Mouse (Mus musculus) limb, embryonic 10.5 days (tissue): ENCODE measurements around the gene Fryl. TPM values are rescaled to one million over a fixed set of nuclear protein-coding genes. Genes with fewer than 3 reads are reported as not detected.
A peak's percentile ranks its signal among the peaks of the same experiment; 100 is the strongest.

Experiments
- DNase-seq: peaks from one replicate; pipeline ENCODE4 v3.0.0-alpha.2; 2017; ENCODE audit warnings: low spot score
- H3K27ac ChIP-seq: fragments of 300-500 bp; sonication (generic); 2 replicates; pipeline ENCODE4 v1.5.1; 2016; ENCODE audit warnings: mild to moderate bottlenecking
- H3K27me3 ChIP-seq: fragments of 300-500 bp; sonication (generic); 2 replicates; pipeline ENCODE4 v1.6.1; 2016; ENCODE audit warnings: low read depth, mild to moderate bottlenecking; ENCODE audit not compliant: poor library complexity, severe bottlenecking
- H3K36me3 ChIP-seq: fragments of 300-500 bp; sonication (generic); 2 replicates; pipeline ENCODE4 v1.6.1; 2016; ENCODE audit warnings: mild to moderate bottlenecking, moderate library complexity
- H3K4me1 ChIP-seq: fragments of 300-500 bp; sonication (generic); 2 replicates; pipeline ENCODE4 v1.6.1; 2016
- H3K4me3 ChIP-seq: fragments of 300-500 bp; sonication (generic); 2 replicates; pipeline ENCODE4 v1.5.1; 2016; ENCODE audit warnings: mild to moderate bottlenecking, moderate library complexity
- H3K9me3 ChIP-seq: fragments of 300-500 bp; sonication (generic); replicated peaks from 2 replicates; pipeline ENCODE4 v1.6.1; 2016; ENCODE audit warnings: mild to moderate bottlenecking
- WGBS: fragments of 180-500 bp; shearing (Covaris S2); methylation state at CpG from one replicate; pipeline ENCODE4 v1.1.7; 2016; 5-methylcytosine and 5-hydroxymethylcytosine counted together
- polyA plus RNA-seq: library from polyadenylated mRNA; unstranded; fragments of >200 nt; fragmentation: Nextera tagmentation; extraction: Ambion mirVana; gene quantifications from 2 replicates; pipeline ENCODE4 v1.2.1, GENCODE M21; 2016

Gene Fryl
- polyA plus RNA-seq, 1 experiment from 2014 or later: 22.6 TPM

DNA sequence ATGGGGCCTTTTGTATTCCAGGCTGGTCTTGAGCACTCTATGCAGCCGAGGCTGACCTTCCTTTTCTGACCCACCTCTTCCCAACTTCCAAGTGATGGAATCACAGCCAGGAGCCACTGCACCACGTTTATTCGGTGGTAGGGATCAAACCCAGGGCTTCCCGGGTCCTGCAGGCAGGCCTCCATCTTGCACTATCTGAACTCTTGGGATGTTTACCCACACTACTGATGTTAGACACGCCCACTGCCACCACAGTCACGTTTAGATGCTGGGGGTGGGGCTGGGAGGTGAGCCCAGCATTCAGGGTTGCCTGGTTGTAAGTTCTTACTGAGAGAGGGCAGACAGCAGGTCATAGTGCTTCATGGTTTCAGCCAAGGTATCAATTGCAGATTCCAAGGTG lies 189.5 kb downstream of the Fryl start:
- WGBS: 53% methylated on average over 6 of the region's 6 CpGs
- Histone ChIP-seq H3K36me3 (peaks cover 58% of the 10 kb centered on the region), H3K9me3 (no peaks in the 10 kb centered on the region), H3K4me3 (no peak overlapping the region), H3K27ac (no peak overlapping the region), H3K4me1 (peaks cover 6% of the 10 kb centered on the region), H3K27me3 (no peaks in the 10 kb centered on the region)
- no peak for DNase-seq

DNA sequence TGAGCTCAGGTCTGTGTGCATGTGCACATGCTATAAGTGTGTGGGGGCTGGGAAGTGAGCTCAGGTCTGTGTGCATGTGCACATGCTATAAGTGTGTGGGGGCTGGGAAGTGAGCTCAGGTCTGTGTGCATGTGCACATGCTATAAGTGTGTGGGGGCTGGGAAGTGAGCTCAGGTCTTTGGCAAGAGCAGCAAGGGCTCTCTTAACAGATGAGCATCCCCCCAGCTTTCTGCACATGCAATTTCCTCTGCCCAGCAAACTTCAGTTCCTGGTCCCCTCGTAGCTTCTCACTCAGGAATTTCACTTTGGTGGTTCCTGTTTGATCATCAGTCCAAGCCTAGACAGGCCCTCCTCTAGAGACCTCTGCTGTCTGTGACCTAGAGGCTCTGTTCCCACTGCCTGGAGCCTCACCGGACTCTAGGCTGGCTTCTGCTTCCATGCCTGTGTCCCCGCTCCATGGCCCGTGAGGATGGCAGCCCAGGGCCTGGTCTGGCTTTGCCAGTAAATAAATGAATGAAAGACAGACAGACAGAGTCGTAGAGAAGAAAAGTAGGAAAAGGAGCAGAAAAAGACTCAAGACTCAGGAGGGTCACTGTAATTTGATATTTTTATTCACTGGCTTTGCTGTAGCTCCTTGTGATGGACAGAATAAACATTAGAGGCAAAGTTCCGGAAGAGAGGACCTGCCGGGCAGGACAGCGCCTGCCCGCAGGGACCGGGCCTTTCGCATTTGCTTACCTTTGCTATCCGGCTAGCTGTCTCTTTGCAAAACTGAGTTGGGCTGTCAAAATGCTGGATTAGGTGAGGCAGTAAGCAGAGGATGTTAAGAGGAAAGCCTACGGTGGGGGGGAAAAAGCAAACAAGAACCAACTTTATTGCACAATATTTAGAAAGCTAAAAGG lies 192.4 kb downstream of the Fryl start:
- Histone ChIP-seq H3K9me3 (no peaks in the 10 kb centered on the region), H3K27ac (0 out of 2 replicates have a peak overlapping the region, but pooled peaks have one; percentile 26), H3K4me1 (peaks cover 10% of the 10 kb centered on the region), H3K36me3 (peaks cover 60% of the 10 kb centered on the region), H3K27me3 (no peaks in the 10 kb centered on the region), H3K4me3 (no peak overlapping the region)
- WGBS: 80% methylated on average over 13 of the region's 13 CpGs
- no peak for DNase-seq

DNA sequence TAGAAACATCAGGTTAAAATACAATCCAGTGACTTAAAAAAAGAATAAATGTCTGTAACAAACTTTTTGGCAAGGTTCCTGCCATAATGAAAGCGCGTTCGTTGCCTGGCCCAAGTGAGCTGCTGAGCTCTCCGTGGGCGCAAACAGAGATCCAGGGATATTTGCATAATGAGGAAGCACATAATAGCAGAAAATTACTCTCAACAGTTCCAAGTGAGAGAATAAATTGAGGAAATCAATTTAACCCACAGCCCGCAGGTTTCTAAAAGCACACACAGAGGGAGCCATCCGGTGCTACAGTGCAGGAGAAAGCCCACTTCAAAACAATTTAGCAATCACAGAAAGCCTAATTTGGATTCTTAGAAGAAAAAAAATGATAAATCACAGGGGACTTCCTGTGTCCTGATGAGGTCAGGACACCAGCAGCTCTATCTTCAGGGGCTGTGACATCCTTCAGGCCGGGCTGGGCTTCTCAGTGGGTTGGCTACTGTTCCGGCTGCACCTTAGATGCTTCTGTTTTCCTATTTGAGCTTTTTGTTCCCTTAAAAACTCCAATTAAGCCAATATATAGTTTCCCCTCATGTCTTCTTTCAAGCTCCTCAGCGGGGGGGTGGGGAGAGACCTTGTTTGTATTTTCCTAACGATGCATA lies 194.8 kb downstream of the Fryl start:
- peaks cover 52% of the 10 kb centered on the region for H3K36me3 ChIP-seq
- no peak overlapping the region for H3K4me3 ChIP-seq
- no peak for DNase-seq
- H3K4me1 ChIP-seq: peaks cover 10% of the 10 kb centered on the region
- no peaks in the 10 kb centered on the region for H3K27me3 ChIP-seq
- no peak overlapping the region for H3K27ac ChIP-seq
- no peaks in the 10 kb centered on the region for H3K9me3 ChIP-seq
- 81% methylated on average over 11 of the region's 11 CpGs for WGBS

DNA sequence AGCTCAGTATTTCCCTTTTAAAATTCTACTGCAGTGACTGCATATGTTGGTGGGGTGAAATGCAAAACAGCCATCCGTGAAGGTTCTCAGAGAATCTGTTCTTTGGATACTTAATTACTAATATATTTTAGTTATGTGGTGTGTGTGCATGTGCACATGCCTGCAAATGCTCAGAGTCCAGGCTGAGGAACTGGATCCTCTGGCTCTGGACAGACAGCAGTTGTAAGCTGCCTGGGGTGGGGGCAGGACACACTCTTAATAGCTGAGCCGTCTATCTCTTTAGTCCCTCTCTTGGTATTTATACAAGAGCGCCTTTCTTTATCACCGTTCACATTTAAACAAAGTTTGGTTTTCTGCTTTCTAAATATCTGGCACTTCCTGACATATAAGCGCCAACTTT lies 199.5 kb downstream of the Fryl start:
- Histone ChIP-seq H3K9me3 (no peaks in the 10 kb centered on the region), H3K4me3 (no peak overlapping the region), H3K4me1 (peaks cover 3% of the 10 kb centered on the region; the same call in 1 of the 2 replicates), H3K36me3 (peaks cover 71% of the 10 kb centered on the region), H3K27ac (no peak overlapping the region), H3K27me3 (no peaks in the 10 kb centered on the region)
- no peak for DNase-seq
- 96% methylated on average over 5 of the region's 5 CpGs for WGBS

DNA sequence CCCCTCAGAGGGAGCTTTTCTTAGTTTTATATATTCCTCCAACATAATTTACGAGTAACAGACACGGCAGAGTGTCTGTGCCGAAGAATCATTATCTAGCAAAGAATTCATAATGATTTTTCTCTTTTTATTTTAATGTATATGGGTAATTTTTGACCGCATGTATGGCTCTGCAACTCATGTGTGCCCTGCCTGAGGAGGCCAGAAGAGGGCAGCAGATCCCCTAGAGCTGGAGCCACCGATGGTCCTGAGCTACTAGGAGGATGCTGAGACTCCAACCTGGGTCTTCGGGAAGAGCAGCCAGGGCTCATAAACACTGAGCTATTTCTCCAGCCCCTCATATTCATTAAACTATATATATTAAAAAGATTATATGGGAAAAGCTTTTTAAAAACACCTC lies 200.0 kb downstream of the Fryl start:
- no peaks in the 10 kb centered on the region for H3K27me3 ChIP-seq
- H3K27ac ChIP-seq: no peak overlapping the region
- no peak overlapping the region for H3K4me3 ChIP-seq
- no peak for DNase-seq
- WGBS: 93% methylated on average over 6 of the region's 6 CpGs
- H3K9me3 ChIP-seq: no peaks in the 10 kb centered on the region
- peaks cover 76% of the 10 kb centered on the region for H3K36me3 ChIP-seq
- H3K4me1 ChIP-seq: no peaks in the 10 kb centered on the region; the same call in 1 of the 2 replicates

DNA sequence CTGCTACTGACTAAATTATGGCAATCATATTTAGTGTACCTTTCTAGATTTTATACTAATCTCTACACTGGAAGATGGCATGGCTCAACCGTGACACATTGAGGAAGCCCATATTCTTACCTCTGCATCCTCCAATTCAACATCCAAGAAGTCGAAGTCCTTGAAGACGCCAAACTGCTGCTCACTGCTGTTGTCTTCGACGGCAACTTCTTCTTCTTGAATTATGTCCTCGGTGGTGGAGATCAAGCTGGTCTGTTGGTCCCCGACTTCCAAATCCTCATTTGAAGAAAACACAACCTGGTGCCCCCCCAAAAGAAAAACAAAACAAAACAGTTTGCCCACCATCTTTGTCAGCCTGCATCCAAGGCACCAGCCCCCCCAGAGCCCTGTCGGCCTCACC lies 202.5 kb downstream of the Fryl start:
- Histone ChIP-seq H3K36me3 (peaks cover 92% of the 10 kb centered on the region), H3K27me3 (no peaks in the 10 kb centered on the region), H3K9me3 (no peaks in the 10 kb centered on the region), H3K4me3 (no peak overlapping the region), H3K27ac (no peak overlapping the region), H3K4me1 (no peaks in the 10 kb centered on the region; the same call in 1 of the 2 replicates)
- 94% methylated on average over 8 of the region's 8 CpGs for WGBS
- DNase-seq: no peak

DNA sequence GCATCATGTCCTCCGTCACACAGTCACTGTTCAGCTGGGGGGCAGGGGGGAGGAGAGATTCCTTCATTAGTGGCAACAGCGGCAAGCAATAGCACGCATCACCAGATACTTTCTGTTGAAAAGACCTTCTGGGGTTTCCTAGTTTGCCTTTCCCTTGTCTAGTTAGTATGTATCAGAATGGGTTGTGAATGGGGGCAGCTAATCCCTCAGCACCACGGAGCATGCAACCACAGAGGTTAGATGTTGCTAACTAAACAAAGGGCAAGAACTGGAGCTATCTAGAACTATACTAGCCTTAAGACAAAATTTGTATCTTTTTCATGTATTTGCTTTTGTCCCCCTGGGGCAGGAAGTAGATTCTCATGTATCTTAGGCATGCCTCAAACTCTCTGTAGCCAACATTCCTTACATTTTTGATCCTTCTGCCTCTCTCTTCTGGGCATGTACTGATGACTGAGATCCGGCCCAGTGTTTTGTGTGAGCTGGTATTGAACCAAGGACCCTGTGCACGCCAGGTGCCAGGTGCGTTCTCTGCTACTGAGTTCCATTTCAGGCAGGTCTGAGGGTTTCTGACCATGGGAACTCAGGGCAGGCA lies 208.7 kb downstream of the Fryl start:
- Histone ChIP-seq H3K9me3 (no peaks in the 10 kb centered on the region), H3K4me3 (no peak overlapping the region), H3K4me1 (no peaks in the 10 kb centered on the region), H3K27ac (no peak overlapping the region), H3K27me3 (no peaks in the 10 kb centered on the region), H3K36me3 (peaks cover 91% of the 10 kb centered on the region)
- 85% methylated on average over 7 of the region's 7 CpGs for WGBS
- no peak for DNase-seq

DNA sequence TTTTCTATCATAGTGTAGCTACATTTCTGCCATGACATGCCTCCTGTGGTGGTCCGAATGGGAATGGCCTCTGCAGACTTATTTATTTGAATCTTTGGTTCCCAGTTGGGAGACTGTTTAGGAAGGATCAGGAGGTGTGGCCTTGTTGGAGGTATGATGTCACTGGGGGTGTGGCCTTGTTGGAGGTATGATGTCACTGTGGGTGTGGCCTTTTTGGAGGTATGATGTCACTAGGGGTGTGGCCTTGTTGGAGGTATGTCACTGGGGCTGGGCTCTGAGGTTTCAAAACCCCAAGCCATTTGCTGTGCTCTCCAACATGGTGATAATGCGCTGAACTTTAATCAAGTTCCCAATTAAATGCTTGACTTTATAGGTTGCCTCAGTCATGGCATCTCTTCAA lies 212.4 kb downstream of the Fryl start:
- H3K36me3 ChIP-seq: peaks cover 63% of the 10 kb centered on the region
- H3K9me3 ChIP-seq: no peaks in the 10 kb centered on the region
- H3K27ac ChIP-seq: no peak overlapping the region
- no peak for DNase-seq
- no peak overlapping the region for H3K4me3 ChIP-seq
- WGBS: 97% methylated on average over 2 of the region's 2 CpGs
- H3K27me3 ChIP-seq: no peaks in the 10 kb centered on the region
- H3K4me1 ChIP-seq: no peaks in the 10 kb centered on the region

DNA sequence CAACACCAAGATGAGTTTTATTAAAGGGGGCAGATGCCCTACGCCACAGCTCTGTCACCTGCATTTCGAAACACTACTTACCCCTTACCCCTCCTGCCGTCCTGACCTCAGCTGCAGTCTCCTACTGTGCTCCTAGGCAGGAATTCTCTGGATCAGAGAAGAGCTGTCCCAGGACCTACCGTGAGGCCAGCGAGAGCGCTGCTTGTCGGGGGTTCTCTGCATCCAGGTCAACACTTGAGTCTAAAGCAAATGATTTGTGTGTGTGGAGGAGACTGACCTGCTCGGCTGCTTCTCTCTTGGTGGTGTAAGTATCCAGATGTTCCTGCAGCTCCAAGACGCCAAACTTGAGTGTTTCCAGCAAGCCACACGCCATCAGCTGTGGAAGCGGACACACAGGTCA lies 223.9 kb downstream of the Fryl start:
- H3K36me3 ChIP-seq: peaks cover 75% of the 10 kb centered on the region
- no peak overlapping the region for H3K4me3 ChIP-seq
- WGBS: 91% methylated on average over 11 of the region's 11 CpGs
- H3K27ac ChIP-seq: no peak overlapping the region
- no peak for DNase-seq
- no peaks in the 10 kb centered on the region for H3K27me3 ChIP-seq
- H3K9me3 ChIP-seq: no peaks in the 10 kb centered on the region
- 0 out of 2 replicates have a peak, but pooled peaks cover 4% of the 10 kb centered on the region for H3K4me1 ChIP-seq

DNA sequence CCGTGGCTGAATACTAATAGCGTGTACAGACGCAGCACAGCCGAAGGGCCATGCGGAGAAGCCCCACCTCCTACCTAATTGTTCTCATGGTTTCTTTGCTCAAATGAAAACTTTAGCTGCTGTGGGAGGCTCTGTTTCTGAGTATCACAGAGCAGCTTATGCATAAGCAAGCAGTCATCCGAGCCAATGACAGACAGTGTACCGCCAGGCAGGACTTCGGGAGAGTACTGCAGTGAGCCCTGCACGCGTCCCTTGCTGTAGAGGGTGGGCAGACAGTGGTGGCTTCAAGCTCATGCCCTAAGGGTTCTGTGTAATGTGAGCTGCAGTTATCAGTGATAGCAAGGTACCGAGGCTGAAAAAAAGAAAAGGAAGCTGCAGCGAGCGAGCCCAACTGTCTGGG lies 227.8 kb downstream of the Fryl start:
- no peak overlapping the region for H3K27ac ChIP-seq
- H3K36me3 ChIP-seq: peaks cover 76% of the 10 kb centered on the region
- H3K4me3 ChIP-seq: no peak overlapping the region
- H3K9me3 ChIP-seq: no peaks in the 10 kb centered on the region
- WGBS: 85% methylated on average over 13 of the region's 13 CpGs
- DNase-seq: no peak
- H3K27me3 ChIP-seq: no peaks in the 10 kb centered on the region
- 0 out of 2 replicates have a peak, but pooled peaks cover 4% of the 10 kb centered on the region for H3K4me1 ChIP-seq

DNA sequence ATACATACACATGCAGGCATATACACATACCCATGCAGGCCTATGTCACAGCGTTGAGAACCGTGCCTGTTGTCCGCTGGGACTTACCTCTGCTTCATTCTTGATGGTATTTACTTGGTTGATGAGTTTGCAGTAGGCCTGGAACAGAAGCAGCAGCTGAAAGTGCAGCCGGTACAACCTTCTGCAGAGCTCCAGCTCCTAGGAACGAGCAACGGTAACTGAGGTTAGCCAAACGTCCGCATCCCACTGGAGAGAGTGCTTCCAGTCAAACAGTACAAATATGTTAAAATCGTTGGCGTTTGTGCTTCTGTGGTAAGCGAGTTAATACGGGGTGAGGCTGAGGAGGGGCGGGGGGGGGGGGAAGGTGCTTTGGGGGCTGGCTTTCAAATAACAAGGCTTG lies 232.6 kb downstream of the Fryl start:
- 94% methylated on average over 13 of the region's 13 CpGs for WGBS
- DNase-seq: no peak
- H3K4me3 ChIP-seq: no peak overlapping the region
- H3K27me3 ChIP-seq: no peaks in the 10 kb centered on the region
- peaks cover 51% of the 10 kb centered on the region for H3K36me3 ChIP-seq
- H3K27ac ChIP-seq: no peak overlapping the region
- no peaks in the 10 kb centered on the region for H3K4me1 ChIP-seq
- no peaks in the 10 kb centered on the region for H3K9me3 ChIP-seq

DNA sequence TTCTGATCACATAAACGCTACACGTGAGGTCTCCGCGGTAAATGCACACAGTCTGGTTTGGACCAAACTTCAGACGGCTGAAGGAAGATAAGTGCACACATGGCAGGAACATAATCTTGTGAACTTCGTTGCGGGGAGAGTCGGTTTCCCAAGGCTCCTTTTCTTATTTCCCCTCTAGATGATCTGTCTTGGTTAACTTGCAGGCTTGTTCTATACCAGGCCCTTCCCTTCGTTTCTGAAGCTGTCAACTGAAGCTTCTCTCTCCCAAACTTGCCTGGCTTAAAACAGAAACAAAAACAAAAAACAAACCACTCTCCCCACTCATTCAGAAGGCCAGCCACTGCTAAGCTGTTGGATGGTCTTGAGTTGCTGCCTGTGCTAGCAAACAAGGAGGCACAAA lies 241.7 kb downstream of the Fryl start:
- no peak for DNase-seq
- Histone ChIP-seq H3K4me3 (no peak overlapping the region), H3K27ac (no peak overlapping the region), H3K27me3 (peaks cover 49% of the 10 kb centered on the region), H3K4me1 (peaks cover 28% of the 10 kb centered on the region), H3K9me3 (no peaks in the 10 kb centered on the region), H3K36me3 (no peaks in the 10 kb centered on the region)
- WGBS: 58% methylated on average over 9 of the region's 9 CpGs
